Mouse (Mus musculus) liver, adult 2 months (tissue): ENCODE results near the gene Ubqln1. TPM values are rescaled to one million over a fixed set of nuclear protein-coding genes. Genes with fewer than 3 reads are reported as not detected.
A peak's percentile ranks its signal among the peaks of the same experiment; 100 is the strongest.

ENCODE experiments used
- DNase-seq: peaks from one replicate; pipeline ENCODE4 v3.0.0-alpha.2; 2011; ENCODE audit warnings: low read depth, low spot score; ENCODE audit errors: extremely low read depth
- H3K27ac ChIP-seq: fragments of 200-500 bp; replicated peaks from 2 replicates; pipeline ENCODE4 v1.5.1; 2012; ENCODE audit warnings: low read depth, mild to moderate bottlenecking, control low read depth, inconsistent platforms, low read length; ENCODE audit not compliant: insufficient read depth
- H3K27me3 ChIP-seq: fragments of 200-500 bp; 2 replicates; pipeline ENCODE4 v1.6.1; 2012; ENCODE audit warnings: mild to moderate bottlenecking, moderate library complexity, low read length, inconsistent platforms; ENCODE audit not compliant: control insufficient read depth, insufficient read depth
- H3K36me3 ChIP-seq: fragments of 200-500 bp; 2 replicates; pipeline ENCODE4 v1.6.1; 2012; ENCODE audit warnings: low read length, inconsistent platforms; ENCODE audit not compliant: control insufficient read depth, insufficient read depth
- H3K4me1 ChIP-seq: fragments of 200-500 bp; 2 replicates; pipeline ENCODE4 v1.6.1; 2011; ENCODE audit warnings: low read length; ENCODE audit not compliant: control insufficient read depth, insufficient read depth
- H3K4me3 ChIP-seq: fragments of 200-500 bp; 2 replicates; pipeline ENCODE4 v1.5.1; 2011; ENCODE audit warnings: low read depth, mild to moderate bottlenecking, control low read depth, low read length, moderate library complexity; ENCODE audit not compliant: insufficient read depth
- H3K79me2 ChIP-seq: fragments of 200-500 bp; 2 replicates; pipeline ENCODE4 v1.6.1; 2012; ENCODE audit warnings: inconsistent platforms, mild to moderate bottlenecking, low read length, moderate library complexity; ENCODE audit not compliant: control insufficient read depth, insufficient read depth
- H3K9ac ChIP-seq: fragments of 200-500 bp; 2 replicates; pipeline ENCODE4 v1.6.1; 2012; ENCODE audit warnings: low read depth, mild to moderate bottlenecking, control low read depth, inconsistent platforms, low read length
- CTCF ChIP-seq: fragments of 200-500 bp; IDR thresholded peaks from 2 replicates; pipeline ENCODE4 v1.5.1; 2011; ENCODE audit warnings: low read depth, low read length, control low read depth
- POLR2A ChIP-seq: fragments of 200-500 bp; IDR thresholded peaks from 2 replicates; pipeline ENCODE4 v1.6.1; 2011; ENCODE audit warnings: low read length, control low read depth; ENCODE audit not compliant: insufficient read depth; ENCODE audit errors: extremely low read depth
- WGBS: fragments of 180-500 bp; shearing (Covaris S2); methylation state at CpG from one replicate; pipeline ENCODE4 v1.1.7; 2018; 5-methylcytosine and 5-hydroxymethylcytosine counted together
- polyA plus RNA-seq: library from polyadenylated mRNA; depleted of rRNA; stranded (reverse); fragments of >200 nt; gene quantifications from 2 replicates; pipeline ENCODE4 v1.2.3, GENCODE M21; 2012
- total RNA-seq: library from RNA; depleted of rRNA; stranded (reverse); fragments of >200 nt; gene quantifications from 2 replicates; pipeline ENCODE4 v1.2.3, GENCODE M21; 2014

Ubqln1 gene
- total and polyA plus RNA-seq, 2 experiments = 77.4 to 119 TPM

GRCm38 (mm10) chr13:58201343-58201742 lies 14.1 kb downstream of the Ubqln1 start:
- Histone ChIP-seq H3K27ac (no peak overlapping the region), H3K9ac (no peak overlapping the region), H3K4me3 (no peak overlapping the region), H3K4me1 (peaks cover 27% of the 10 kb centered on the region), H3K36me3 (peaks cover 2% of the 10 kb centered on the region; the same call in 1 of the 2 replicates), H3K27me3 (no peaks in the 10 kb centered on the region), H3K79me2 (peaks cover 55% of the 10 kb centered on the region)
- DNase-seq = no peak
- 70% methylated on average over 6 of the region's 6 CpGs for WGBS
- no peak for TF ChIP-seq CTCF
- no peak for TF ChIP-seq POLR2A

- H3K4me1 ChIP-seq = peaks cover 23% of the 10 kb centered on the region
- H3K27ac ChIP-seq = no peak overlapping the region
- H3K36me3 ChIP-seq = peaks cover 13% of the 10 kb centered on the region; the same call in 1 of the 2 replicates
- no peak overlapping the region for H3K4me3 ChIP-seq
- DNase-seq = peak; percentile 72
- 56% methylated on average over 7 of the region's 7 CpGs for WGBS
- H3K9ac ChIP-seq = no peak overlapping the region
- TF ChIP-seq POLR2A = no peak
- TF ChIP-seq CTCF = no peak
- peaks cover 39% of the 10 kb centered on the region for H3K79me2 ChIP-seq
- no peaks in the 10 kb centered on the region for H3K27me3 ChIP-seq
Measured at GRCm38 (mm10) chr13:58197981-58198640, 17.3 kb downstream of the Ubqln1 start.

GRCm38 (mm10) chr13:58197211-58197610 lies 18.2 kb downstream of the Ubqln1 start:
- Histone ChIP-seq H3K4me3 (no peak overlapping the region), H3K36me3 (peaks cover 17% of the 10 kb centered on the region; the same call in 1 of the 2 replicates), H3K27me3 (no peaks in the 10 kb centered on the region), H3K4me1 (peaks cover 20% of the 10 kb centered on the region), H3K79me2 (peaks cover 32% of the 10 kb centered on the region; the same call in 1 of the 2 replicates), H3K9ac (no peak overlapping the region), H3K27ac (no peak overlapping the region)
- DNase-seq = peak; percentile 75
- TF ChIP-seq POLR2A (no peak), CTCF (no peak)
- 26% methylated on average over 3 of the region's 3 CpGs for WGBS

- Histone ChIP-seq H3K36me3 (peaks cover 34% of the 10 kb centered on the region), H3K27me3 (no peaks in the 10 kb centered on the region), H3K79me2 (peaks cover 23% of the 10 kb centered on the region; the same call in 1 of the 2 replicates), H3K4me3 (no peak overlapping the region), H3K9ac (no peak overlapping the region), H3K4me1 (peaks cover 20% of the 10 kb centered on the region), H3K27ac (no peak overlapping the region)
- WGBS = 32% methylated on average over 3 of the region's 3 CpGs
- TF ChIP-seq CTCF (no peak), POLR2A (no peak)
- DNase-seq = peak; percentile 78
Measured at GRCm38 (mm10) chr13:58194908-58195307, 20.5 kb downstream of the Ubqln1 start.

- peaks cover 17% of the 10 kb centered on the region for H3K4me1 ChIP-seq
- no peak overlapping the region for H3K4me3 ChIP-seq
- no peak for DNase-seq
- H3K27me3 ChIP-seq = no peaks in the 10 kb centered on the region
- no peak overlapping the region for H3K27ac ChIP-seq
- WGBS = 95% methylated on average over 3 of the region's 3 CpGs
- peaks cover 37% of the 10 kb centered on the region for H3K36me3 ChIP-seq
- TF ChIP-seq CTCF (no peak), POLR2A (no peak)
- H3K79me2 ChIP-seq = peaks cover 20% of the 10 kb centered on the region; the same call in 1 of the 2 replicates
- H3K9ac ChIP-seq = no peak overlapping the region
Measured at GRCm38 (mm10) chr13:58193221-58193620, 22.2 kb downstream of the Ubqln1 start.

GRCm38 (mm10) chr13:58192146-58192545 lies 23.3 kb downstream of the Ubqln1 start:
- Histone ChIP-seq H3K27me3 (no peaks in the 10 kb centered on the region), H3K27ac (no peak overlapping the region), H3K4me3 (no peak overlapping the region), H3K79me2 (peaks cover 21% of the 10 kb centered on the region; the same call in 1 of the 2 replicates), H3K4me1 (peaks cover 7% of the 10 kb centered on the region; the same call in 1 of the 2 replicates), H3K9ac (no peak overlapping the region), H3K36me3 (peaks cover 47% of the 10 kb centered on the region)
- 81% methylated on average over 6 of the region's 6 CpGs for WGBS
- TF ChIP-seq CTCF (no peak), POLR2A (no peak)
- DNase-seq = no peak
